ENCODE assay signal across 29 mouse cellular contexts in genomic region chr19:6842353-6842752, GRCm38 (mm10). TPM values are rescaled to one million over a fixed set of nuclear protein-coding genes. Genes with fewer than 3 reads are reported as not detected.
DNase-seq lines count a peak whose midpoint lies in the region; ATAC-seq and TF ChIP-seq lines count a peak whose summit lies in the region.
"Had no signal": no experiment of that assay in that cellular context is flagged by ENCODE, and none has a peak within 500 bp of the region (broad histone marks: within the 10 kb centered on the region; RNA-seq: fewer than 3 reads in every experiment).

No protein-coding gene starts in this region.

- no peak overlapping the region for H3K4me3 ChIP-seq in C2C12 (ENCODE audit: insufficient read depth, poor library complexity, severe bottlenecking)
- no peak overlapping the region for H3K4me3 ChIP-seq in midbrain, embryonic 15.5 days
- H3K4me3 ChIP-seq: embryonic facial prominence, embryonic 10.5 days; embryonic facial prominence, embryonic 13.5 days; erythroblast, embryonic 14.5 days; forebrain, embryonic 12.5 days; gastrocnemius, adult 2 months; heart, adult 2 months; heart, embryonic 10.5 days; heart, embryonic 13.5 days; hindbrain, embryonic 12.5 days; hindbrain, embryonic 15.5 days had no signal

- DNase-seq in adrenal gland, adult 8-10 months, result peak; percentile 54
- no peak for DNase-seq in adrenal gland, postnatal 4 days (ENCODE audit: low spot score in 2 of 2)
- peak; percentile 37 for DNase-seq in kidney, postnatal 14 days
- DNase-seq in kidney, postnatal 4 days, result no peak
- peak; percentile 42 for DNase-seq in adrenal gland, postnatal 14 days
- no peak for DNase-seq in embryo, embryonic 11 days
- DNase-seq: B cell, adult 2 months; cerebellum, adult 11 months; cerebellum, adult 2 months; cerebellum, adult 9-11 months; cerebellum, postnatal 25 days; gastrocnemius, adult 2 months; gastrocnemius, postnatal 25 days; heart, adult 2 months; heart, postnatal 14 days; kidney, adult 2 months had no signal

- H3K4me2 ChIP-seq in midbrain, embryonic 15.5 days, result no peak overlapping the region
- H3K4me2 ChIP-seq: embryonic facial prominence, embryonic 13.5 days; forebrain, embryonic 12.5 days; heart, embryonic 13.5 days; hindbrain, embryonic 12.5 days; hindbrain, embryonic 15.5 days had no signal

- peaks cover 21% of the 10 kb centered on the region for H3K36me3 ChIP-seq in C2C12 (ENCODE audit: control insufficient read depth, insufficient read depth)
- no peaks in the 10 kb centered on the region for H3K36me3 ChIP-seq in midbrain, embryonic 15.5 days (replicated peaks)
- H3K36me3 ChIP-seq: embryonic facial prominence, embryonic 10.5 days; forebrain, embryonic 12.5 days; hindbrain, embryonic 12.5 days; hindbrain, embryonic 15.5 days had no signal

- H3K79me3 ChIP-seq in C2C12 (ENCODE audit: low read depth), result peaks cover 9% of the 10 kb centered on the region

- TF ChIP-seq CTCF in C2C12 (IDR thresholded peaks at IDR 0.05; ENCODE audit: control insufficient read depth, insufficient read depth, insufficient read length), result no peak

- no peak overlapping the region for H3K27ac ChIP-seq in midbrain, embryonic 15.5 days
- H3K27ac ChIP-seq: embryonic facial prominence, embryonic 10.5 days; embryonic facial prominence, embryonic 13.5 days; forebrain, embryonic 12.5 days; gastrocnemius, adult 2 months; heart, adult 2 months; heart, embryonic 10.5 days; heart, embryonic 13.5 days; hindbrain, embryonic 12.5 days; hindbrain, embryonic 15.5 days had no signal

- H3K27me3 ChIP-seq in C2C12 (ENCODE audit: control insufficient read depth, insufficient read depth, insufficient read length), result no peaks in the 10 kb centered on the region
- peaks cover 45% of the 10 kb centered on the region for H3K27me3 ChIP-seq in midbrain, embryonic 15.5 days (replicated peaks)

- WGBS in midbrain, embryonic 15.5 days, result 67% methylated on average over 1 of the region's 1 CpGs

- H3K9me3 ChIP-seq in midbrain, embryonic 15.5 days, result no peaks in the 10 kb centered on the region
- H3K9me3 ChIP-seq: embryonic facial prominence, embryonic 10.5 days; embryonic facial prominence, embryonic 13.5 days; forebrain, embryonic 12.5 days; heart, embryonic 10.5 days; heart, embryonic 13.5 days; hindbrain, embryonic 12.5 days; hindbrain, embryonic 15.5 days had no signal

- peaks cover 34% of the 10 kb centered on the region for H3K79me2 ChIP-seq in C2C12 (ENCODE audit: control insufficient read depth, insufficient read depth)

- no peak overlapping the region for H3K9ac ChIP-seq in midbrain, embryonic 15.5 days
- H3K9ac ChIP-seq: embryonic facial prominence, embryonic 13.5 days; forebrain, embryonic 12.5 days; heart, embryonic 13.5 days; hindbrain, embryonic 12.5 days; hindbrain, embryonic 15.5 days had no signal

- peaks cover 18% of the 10 kb centered on the region for H3K4me1 ChIP-seq in midbrain, embryonic 15.5 days

- no peak for ATAC-seq in midbrain, embryonic 15.5 days (replicated peaks)
- ATAC-seq: CD4-positive, CD25-positive, alpha-beta regulatory T cell, adult 4 months; forebrain, embryonic 16.5 days; intestine, postnatal 0 days had no signal

- H3ac ChIP-seq in C2C12 (ENCODE audit: control insufficient read depth, insufficient read length, low read depth), result no peak overlapping the region

TF ChIP-seq in C2C12, 6 proteins besides CTCF, POLR2A, EP300 and RAD21:
- peak; percentile 57 for TF ChIP-seq MAX (IDR thresholded peaks at IDR 0.05)
- TF ChIP-seq FOSL1 (IDR thresholded peaks at IDR 0.05; ENCODE audit: insufficient read depth, low read length, poor library complexity, severe bottlenecking), result no peak
- no peak for TF ChIP-seq USF1 (IDR thresholded peaks at IDR 0.05; ENCODE audit: low read depth)
- peak; percentile 7 for TF ChIP-seq MYOD1 (IDR thresholded peaks at IDR 0.05; ENCODE audit: control insufficient read depth, insufficient read length, low read depth)

RNA-seq across cellular contexts. Expression of gene Rps6ka4, which starts 1.9 kb away (rescaled TPM):
- 10 to 100 TPM; 30.2 to 42.5 (median 36.1) TPM for total RNA-seq in adrenal gland, adult 8-10 months (2022)
- total RNA-seq in adrenal gland, postnatal 4 days (2021), result 10 to 100 TPM; 26.9 to 33.4 TPM
- 103 TPM for polyA plus RNA-seq in C2C12 (2012; fragmentation: generic; extraction: Trizol)
- total RNA-seq in adrenal gland, postnatal 14 days (2021), result 21.4 and 21.7 TPM in 2 replicates
- polyA plus RNA-seq in midbrain, embryonic 15.5 days (2015; fragmentation: Nextera tagmentation; extraction: Ambion mirVana), result 10.5 and 11.9 TPM in 2 replicates

RNA-seq across cellular contexts. Expression of gene Ccdc88b, which starts 15.7 kb away (rescaled TPM):
- 1 to 10 TPM; 1.7 to 3.6 (median 2.4) TPM for total RNA-seq in adrenal gland, adult 8-10 months (2022)
- total RNA-seq in adrenal gland, postnatal 4 days (2021), result 1 to 10 TPM; 1.5 to 2.0 TPM
- polyA plus RNA-seq in C2C12 (2012; fragmentation: generic; extraction: Trizol), result 0.27 TPM
- total RNA-seq in adrenal gland, postnatal 14 days (2021), result 2.4 and 4.7 TPM in 2 replicates
- polyA plus RNA-seq in midbrain, embryonic 15.5 days (2015; fragmentation: Nextera tagmentation; extraction: Ambion mirVana), result 0.54 and 0.56 TPM in 2 replicates

Comparison
In these comparisons a context has a peak if more than half of its experiments do, and no peak if none do; other contexts are left out.
1. DNase-seq: peak in adrenal gland, adult 8-10 months (single experiment), kidney, postnatal 14 days (single experiment) and adrenal gland, postnatal 14 days (single experiment); none in adrenal gland, postnatal 4 days (0 of 2), kidney, postnatal 4 days (0 of 2) and embryo, embryonic 11 days (single experiment).